Mouse (Mus musculus) limb, embryonic 13.5 days (tissue): ENCODE data around the gene P2ry2. TPM values are rescaled to one million over a fixed set of nuclear protein-coding genes. Genes with fewer than 3 reads are reported as not detected.
A peak's percentile ranks its signal among the peaks of the same experiment; 100 is the strongest.

ENCODE experiments used
- ATAC-seq: fragments of 200-750 bp; cut with Nextera tagmentation; 2 replicates; pipeline ENCODE4 v1.8.0; 2017; ENCODE audit warnings: low read depth, moderate number of reproducible peaks, moderate TSS enrichment; ENCODE audit not compliant: low FRiP score
- H3K27ac ChIP-seq: fragments of 300-500 bp; sonication (generic); 2 replicates; pipeline ENCODE4 v1.5.1; 2015; ENCODE audit warnings: inconsistent platforms, mild to moderate bottlenecking, moderate library complexity
- H3K27me3 ChIP-seq: fragments of 300-500 bp; sonication (generic); 2 replicates; pipeline ENCODE4 v1.6.1; 2015; ENCODE audit warnings: mild to moderate bottlenecking, inconsistent platforms
- H3K36me3 ChIP-seq: fragments of 300-500 bp; sonication (generic); 2 replicates; pipeline ENCODE4 v1.6.1; 2015; ENCODE audit warnings: inconsistent platforms, mild to moderate bottlenecking, moderate library complexity
- H3K4me1 ChIP-seq: fragments of 300-500 bp; sonication (generic); 2 replicates; pipeline ENCODE4 v1.6.1; 2015; ENCODE audit warnings: inconsistent platforms
- H3K4me2 ChIP-seq: fragments of 300-500 bp; sonication (generic); replicated peaks from 2 replicates; pipeline ENCODE4 v1.6.1; 2015; ENCODE audit warnings: inconsistent platforms, mild to moderate bottlenecking, moderate library complexity
- H3K4me3 ChIP-seq: fragments of 300-500 bp; sonication (generic); 2 replicates; pipeline ENCODE4 v1.5.1; 2015; ENCODE audit warnings: moderate library complexity, mild to moderate bottlenecking, inconsistent platforms
- H3K9ac ChIP-seq: fragments of 300-500 bp; sonication (generic); 2 replicates; pipeline ENCODE4 v1.6.1; 2015; ENCODE audit warnings: mild to moderate bottlenecking, inconsistent platforms
- H3K9me3 ChIP-seq: fragments of 300-500 bp; sonication (generic); 2 replicates; pipeline ENCODE4 v1.6.1; 2016; ENCODE audit warnings: inconsistent platforms
- WGBS: fragments of 180-500 bp; shearing (Covaris S2); methylation state at CpG from one replicate; pipeline ENCODE4 v1.1.7; 2015; 5-methylcytosine and 5-hydroxymethylcytosine counted together
- polyA plus RNA-seq: library from polyadenylated mRNA; unstranded; fragments of >200 nt; fragmentation: Nextera tagmentation; extraction: Ambion mirVana; gene quantifications from 2 replicates; pipeline ENCODE4 v1.2.1, GENCODE M21; 2015

P2ry2 gene
- polyA plus RNA-seq: 1.3 and 1.4 TPM in 2 replicates

DNA sequence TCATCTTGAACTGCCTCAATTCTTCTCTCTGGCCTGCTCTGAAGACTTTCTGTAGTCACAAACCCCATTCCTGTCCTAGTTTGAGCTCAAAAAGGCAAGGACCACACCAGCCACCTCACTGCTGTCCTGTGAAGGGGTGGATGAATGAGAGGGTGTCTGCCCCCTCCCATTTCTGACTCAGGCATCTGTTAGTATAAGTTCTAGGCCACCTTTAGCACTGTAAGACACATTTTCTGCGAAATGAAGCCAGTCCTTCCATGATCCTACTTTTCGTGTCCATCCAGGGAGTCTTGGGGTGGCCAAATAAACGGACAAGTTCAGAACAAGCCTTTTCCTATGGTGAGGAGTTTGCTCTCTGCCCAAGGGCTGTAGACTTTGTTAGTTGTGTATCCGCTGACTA, at the start of gene P2ry2:
P2ry2 (minus strand) TSS at position 326 of the 400 bp plus-strand sequence.
- H3K4me1 ChIP-seq: peaks cover 28% of the 10 kb centered on the region
- H3K4me3 ChIP-seq: peak within 1 kb of the TSS; percentile 58
- H3K27ac ChIP-seq: no peak within 1 kb of the TSS
- no peaks in the 10 kb centered on the region for H3K36me3 ChIP-seq
- WGBS: 70% methylated on average over 4 of the region's 4 CpGs
- peak within 1 kb of the TSS; percentile 65 for H3K9ac ChIP-seq
- no peak for ATAC-seq
- peaks cover 65% of the 10 kb centered on the region for H3K27me3 ChIP-seq
- peak within 1 kb of the TSS; percentile 98 for H3K4me2 ChIP-seq
- no peaks in the 10 kb centered on the region for H3K9me3 ChIP-seq

DNA sequence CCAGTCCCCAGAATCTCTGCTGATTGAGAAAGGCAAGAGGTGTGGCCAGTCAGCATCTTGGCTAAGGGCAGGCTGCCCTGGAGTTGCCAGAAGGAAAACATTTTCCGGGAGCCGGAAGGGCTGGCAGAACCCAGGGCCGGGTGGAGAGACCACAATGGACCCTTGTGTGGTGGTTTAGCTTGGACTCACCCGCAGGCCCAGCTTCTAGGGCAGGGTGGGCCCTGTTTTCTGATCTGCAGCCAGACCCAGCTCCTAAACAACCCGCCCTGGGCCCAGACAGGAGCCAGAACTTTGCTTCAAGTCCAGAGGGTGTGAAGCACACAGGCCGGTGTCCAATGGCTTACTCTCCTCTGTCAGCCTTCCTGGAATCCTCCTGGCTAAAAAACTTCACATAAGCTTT, 49.6 kb upstream of the P2ry2 start:
- ATAC-seq: peak; percentile 28; the same call in 1 of the 2 replicates
- H3K27ac ChIP-seq: peak overlapping the region; percentile 61; the same call in 1 of the 2 replicates
- peaks cover 8% of the 10 kb centered on the region; the same call in 1 of the 2 replicates for H3K4me1 ChIP-seq
- H3K9ac ChIP-seq: no peak overlapping the region
- 77% methylated on average over 6 of the region's 6 CpGs for WGBS
- no peak overlapping the region for H3K4me2 ChIP-seq
- H3K9me3 ChIP-seq: no peaks in the 10 kb centered on the region
- no peak overlapping the region for H3K4me3 ChIP-seq
- no peaks in the 10 kb centered on the region for H3K36me3 ChIP-seq
- no peaks in the 10 kb centered on the region for H3K27me3 ChIP-seq

DNA sequence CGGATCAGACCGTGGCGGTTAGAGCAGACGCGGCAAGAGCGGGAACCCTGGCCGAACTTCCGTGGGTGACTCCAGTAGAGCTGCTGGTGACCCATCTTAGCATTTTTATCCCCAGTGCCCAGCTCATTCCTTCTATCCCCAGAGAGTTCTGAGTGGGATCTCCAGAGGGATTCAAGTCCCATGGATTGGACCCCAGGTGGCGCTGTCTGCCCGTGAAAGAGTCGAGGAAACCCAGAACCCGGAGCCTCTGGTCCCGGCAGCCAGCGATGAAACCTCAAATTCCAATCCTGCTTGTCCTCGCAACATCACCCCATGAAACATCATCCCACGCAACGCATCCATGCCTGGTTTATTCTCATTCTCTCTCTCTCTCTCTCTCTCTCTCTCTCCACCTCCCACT, 48.7 kb upstream of the P2ry2 start:
- H3K36me3 ChIP-seq: no peaks in the 10 kb centered on the region
- peaks cover 8% of the 10 kb centered on the region; the same call in 1 of the 2 replicates for H3K4me1 ChIP-seq
- H3K27me3 ChIP-seq: no peaks in the 10 kb centered on the region
- no peak overlapping the region for H3K9ac ChIP-seq
- ATAC-seq: no peak
- peak overlapping the region; percentile 42 for H3K4me2 ChIP-seq
- WGBS: 9% methylated on average over 17 of the region's 17 CpGs
- no peak overlapping the region for H3K27ac ChIP-seq
- no peak overlapping the region for H3K4me3 ChIP-seq
- H3K9me3 ChIP-seq: no peaks in the 10 kb centered on the region

DNA sequence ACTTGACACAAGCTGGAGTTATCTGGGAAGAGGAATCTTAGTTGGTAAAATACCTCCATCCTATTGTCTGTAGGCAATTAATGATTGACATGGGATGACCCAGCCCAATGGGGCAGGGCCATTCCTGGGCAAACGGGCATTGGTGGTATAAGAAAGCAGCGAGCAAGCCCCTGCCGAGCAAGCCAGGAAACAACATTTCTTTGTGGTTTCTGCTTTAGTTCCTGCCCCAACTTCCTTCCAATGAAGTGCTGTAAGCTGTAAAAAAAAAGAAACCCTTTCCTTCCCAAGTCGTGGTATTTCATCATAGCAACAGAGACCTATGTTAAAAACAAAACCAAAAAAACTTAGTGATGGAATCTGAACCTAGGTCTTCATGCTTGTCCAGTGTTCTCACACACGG, 47.8 kb upstream of the P2ry2 start:
- H3K27me3 ChIP-seq: no peaks in the 10 kb centered on the region
- H3K9ac ChIP-seq: no peak overlapping the region
- H3K27ac ChIP-seq: no peak overlapping the region
- H3K9me3 ChIP-seq: no peaks in the 10 kb centered on the region
- no peak for ATAC-seq
- WGBS: 67% methylated on average over 5 of the region's 5 CpGs
- H3K4me2 ChIP-seq: no peak overlapping the region
- H3K36me3 ChIP-seq: no peaks in the 10 kb centered on the region
- H3K4me1 ChIP-seq: peaks cover 8% of the 10 kb centered on the region; the same call in 1 of the 2 replicates
- no peak overlapping the region for H3K4me3 ChIP-seq

DNA sequence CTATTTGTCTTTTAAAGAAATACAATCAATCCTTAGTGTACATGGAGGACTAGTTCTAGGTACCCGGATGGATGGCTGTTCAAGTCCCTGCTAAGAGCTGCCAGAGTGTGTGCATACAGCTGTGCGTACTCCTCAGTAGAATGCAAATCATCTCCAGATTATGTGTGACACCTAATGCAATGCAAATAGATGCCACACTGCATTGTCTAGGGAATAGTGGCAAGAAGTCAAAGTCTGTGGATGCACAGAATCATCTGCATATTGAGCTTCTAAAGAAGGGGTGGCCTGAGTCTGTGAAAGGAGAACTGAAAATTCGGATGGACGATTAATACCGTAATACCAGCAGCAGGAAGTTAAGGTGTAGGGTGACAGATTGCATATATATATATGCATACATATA, 46.5 kb upstream of the P2ry2 start:
- no peak overlapping the region for H3K27ac ChIP-seq
- no peak overlapping the region for H3K9ac ChIP-seq
- WGBS: 87% methylated on average over 5 of the region's 5 CpGs
- H3K9me3 ChIP-seq: no peaks in the 10 kb centered on the region
- no peaks in the 10 kb centered on the region for H3K27me3 ChIP-seq
- no peak for ATAC-seq
- H3K4me2 ChIP-seq: no peak overlapping the region
- peaks cover 8% of the 10 kb centered on the region; the same call in 1 of the 2 replicates for H3K4me1 ChIP-seq
- no peaks in the 10 kb centered on the region for H3K36me3 ChIP-seq
- no peak overlapping the region for H3K4me3 ChIP-seq

DNA sequence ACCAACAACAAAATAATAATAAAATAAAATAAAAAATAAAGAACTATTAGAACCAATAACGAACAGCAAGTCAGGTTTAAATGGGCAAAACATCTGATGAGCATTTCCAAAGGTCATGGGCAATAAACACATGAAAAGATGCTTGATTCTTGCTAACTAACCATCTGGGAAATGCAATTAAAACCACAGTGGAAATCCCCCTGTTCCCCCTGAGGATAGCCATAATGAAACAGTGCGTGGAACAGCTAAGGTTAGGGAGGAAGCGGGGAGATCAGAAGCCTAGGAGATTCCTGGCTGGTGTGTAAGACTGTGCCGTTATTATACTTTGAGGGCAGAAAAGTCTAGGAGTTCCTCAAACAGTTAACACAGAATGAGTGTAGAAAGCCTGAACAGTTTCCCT, 44.6 kb upstream of the P2ry2 start:
- Histone ChIP-seq H3K4me2 (no peak overlapping the region), H3K9me3 (no peaks in the 10 kb centered on the region), H3K27ac (no peak overlapping the region), H3K27me3 (no peaks in the 10 kb centered on the region), H3K36me3 (no peaks in the 10 kb centered on the region), H3K9ac (no peak overlapping the region), H3K4me3 (no peak overlapping the region), H3K4me1 (peaks cover 8% of the 10 kb centered on the region; the same call in 1 of the 2 replicates)
- no peak for ATAC-seq
- WGBS: 22% methylated on average over 4 of the region's 4 CpGs

DNA sequence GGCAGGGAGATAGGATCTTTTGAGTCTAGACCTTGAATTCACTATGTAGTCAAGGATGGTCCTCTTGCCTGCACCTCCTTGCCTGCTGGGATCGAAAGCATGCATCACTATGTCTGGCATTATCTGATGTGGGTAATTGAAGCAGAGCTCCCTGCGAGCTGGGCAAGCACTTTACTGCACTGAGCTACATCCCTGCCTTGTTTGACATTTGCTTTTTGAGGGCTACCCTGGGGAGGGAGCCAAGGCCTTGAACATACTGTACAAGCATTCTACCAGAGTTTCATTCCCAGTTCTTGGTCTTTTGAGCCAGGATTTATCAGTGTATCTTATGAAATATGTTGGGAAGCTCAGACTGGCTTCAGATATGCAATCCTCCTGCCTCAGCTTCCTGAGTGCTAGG, 40.5 kb upstream of the P2ry2 start:
- no peaks in the 10 kb centered on the region for H3K9me3 ChIP-seq
- no peak overlapping the region for H3K4me3 ChIP-seq
- H3K4me2 ChIP-seq: no peak overlapping the region
- H3K9ac ChIP-seq: no peak overlapping the region
- WGBS: 57% methylated on average over 2 of the region's 2 CpGs
- peaks cover 6% of the 10 kb centered on the region; the same call in 1 of the 2 replicates for H3K4me1 ChIP-seq
- H3K27ac ChIP-seq: no peak overlapping the region
- no peaks in the 10 kb centered on the region for H3K36me3 ChIP-seq
- no peak for ATAC-seq
- H3K27me3 ChIP-seq: no peaks in the 10 kb centered on the region

DNA sequence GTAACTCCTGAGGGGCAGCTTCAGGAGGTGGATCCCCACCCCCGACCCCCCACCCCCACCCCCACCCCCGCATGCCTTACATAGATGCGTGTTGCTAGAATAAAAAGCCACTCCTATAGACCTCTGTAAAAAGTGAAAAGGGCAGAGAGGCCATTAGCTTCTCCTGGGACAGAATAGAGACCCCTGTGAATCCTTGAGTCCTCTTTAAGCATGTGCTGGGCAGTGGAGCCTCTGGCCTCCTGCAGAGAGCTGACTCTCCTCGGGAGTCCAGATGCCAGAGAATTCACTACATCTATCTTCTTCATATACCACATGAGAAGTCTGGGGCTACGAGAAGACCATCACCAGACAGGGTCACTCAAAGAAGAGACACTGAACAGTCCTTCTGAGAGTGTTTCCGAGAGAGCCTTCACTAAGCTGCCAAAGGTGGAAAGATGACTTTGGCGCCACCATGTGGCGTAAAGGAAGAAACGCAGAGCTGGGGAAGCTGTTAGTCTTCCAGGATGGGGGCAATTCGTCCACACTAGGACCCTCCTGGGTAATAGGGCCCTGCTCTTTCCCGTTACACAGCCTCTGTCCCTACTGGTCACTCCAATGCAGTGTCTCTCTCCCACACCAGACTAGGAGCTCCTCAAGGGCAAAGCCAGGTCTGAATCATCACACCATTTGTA, 39.0 kb upstream of the P2ry2 start:
- no peak overlapping the region for H3K9ac ChIP-seq

DNA sequence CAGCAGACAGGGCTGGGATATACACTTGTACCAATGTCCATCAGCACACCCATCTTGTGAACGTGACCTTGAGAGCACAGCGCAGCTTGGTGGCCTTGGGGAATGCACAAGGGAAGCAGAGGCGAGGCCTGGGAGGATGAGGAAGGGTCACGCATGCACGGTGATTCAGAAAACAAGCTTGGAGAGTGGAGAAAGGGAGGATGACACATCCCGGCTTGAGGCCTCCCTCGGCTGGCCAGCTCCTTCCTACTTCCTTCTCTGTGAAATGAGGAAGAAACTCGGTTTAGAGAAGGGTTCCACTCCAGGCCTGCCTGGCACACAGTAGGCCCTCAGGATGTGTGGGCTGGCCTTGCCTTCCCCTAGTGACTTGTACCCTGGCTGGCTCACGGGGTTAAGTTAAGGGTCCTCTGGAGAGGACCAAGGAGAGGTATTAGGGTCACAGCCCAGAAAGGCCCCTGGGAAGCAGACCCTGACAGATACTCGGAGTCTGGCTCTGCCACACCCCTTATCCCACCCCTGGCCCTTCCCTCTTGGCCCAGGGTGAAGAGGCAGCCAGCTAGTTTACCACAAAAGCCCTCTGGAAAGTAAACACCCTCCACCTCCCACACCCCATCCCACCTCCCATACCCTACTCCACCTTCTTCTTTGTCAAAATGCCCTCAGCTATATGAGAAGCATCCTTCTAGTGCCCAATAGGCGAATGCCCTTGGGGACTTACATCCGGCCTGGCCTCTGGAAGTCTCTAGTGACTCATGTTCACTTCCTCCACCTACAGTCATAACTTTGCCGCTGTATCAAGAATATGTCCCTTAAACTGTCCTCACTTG, 38.3 kb upstream of the P2ry2 start:
- Histone ChIP-seq H3K27ac (no peak overlapping the region), H3K4me1 (0 out of 2 replicates have a peak, but pooled peaks cover 6% of the 10 kb centered on the region), H3K4me2 (no peak overlapping the region), H3K9ac (no peak overlapping the region), H3K36me3 (no peaks in the 10 kb centered on the region), H3K27me3 (no peaks in the 10 kb centered on the region), H3K4me3 (no peak overlapping the region), H3K9me3 (no peaks in the 10 kb centered on the region)
- no peak for ATAC-seq
- 71% methylated on average over 13 of the region's 13 CpGs for WGBS

More for the DNA sequence above, 39.0 kb upstream of the P2ry2 start:
- no peaks in the 10 kb centered on the region for H3K27me3 ChIP-seq
- H3K4me2 ChIP-seq: no peak overlapping the region
- H3K4me1 ChIP-seq: 0 out of 2 replicates have a peak, but pooled peaks cover 6% of the 10 kb centered on the region
- WGBS: 21% methylated on average over 11 of the region's 11 CpGs
- no peak overlapping the region for H3K4me3 ChIP-seq
- peak; percentile 32; the same call in 1 of the 2 replicates for ATAC-seq
- H3K9me3 ChIP-seq: no peaks in the 10 kb centered on the region
- H3K36me3 ChIP-seq: no peaks in the 10 kb centered on the region
- H3K27ac ChIP-seq: no peak overlapping the region

DNA sequence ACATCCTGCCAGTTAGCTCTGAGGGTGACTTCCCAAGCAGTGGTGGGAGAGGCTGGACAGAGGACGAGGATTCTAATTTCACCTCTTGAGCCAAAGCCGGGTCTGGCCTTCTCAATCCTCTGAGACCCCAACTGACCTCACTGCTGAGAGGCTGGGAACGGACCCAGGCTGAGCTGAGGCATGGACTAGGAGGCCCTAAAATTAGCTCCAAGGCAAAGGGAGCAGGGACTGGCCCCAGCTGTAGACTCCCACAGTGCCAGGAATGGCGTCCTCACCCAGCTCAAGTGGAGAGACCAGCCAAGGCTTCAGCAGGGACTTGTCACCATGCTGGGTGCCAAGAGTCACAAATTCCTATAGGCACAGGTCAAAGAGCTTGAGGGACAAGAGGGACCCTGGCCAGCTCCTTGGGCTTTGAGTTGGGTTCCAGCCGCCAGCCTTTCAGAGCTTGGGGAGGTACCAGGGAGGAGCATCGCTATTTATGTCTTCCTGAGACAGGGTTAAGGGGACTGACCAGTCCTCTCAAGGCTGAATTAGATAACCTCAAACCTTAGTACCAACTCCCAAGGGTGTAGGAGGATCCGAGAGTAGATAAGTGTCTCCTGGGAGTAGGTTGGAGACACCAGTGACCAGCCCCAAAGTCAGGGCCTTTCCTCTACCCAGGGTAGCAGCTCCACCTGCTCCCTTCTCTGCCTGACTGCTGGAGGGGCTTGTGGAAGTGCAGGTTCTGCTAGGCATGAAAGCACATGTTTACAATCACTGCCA, 36.8 kb upstream of the P2ry2 start:
- Histone ChIP-seq H3K27me3 (no peaks in the 10 kb centered on the region), H3K9ac (no peak overlapping the region), H3K9me3 (no peaks in the 10 kb centered on the region), H3K4me2 (no peak overlapping the region), H3K36me3 (no peaks in the 10 kb centered on the region), H3K27ac (no peak overlapping the region), H3K4me3 (no peak overlapping the region), H3K4me1 (0 out of 2 replicates have a peak, but pooled peaks cover 6% of the 10 kb centered on the region)
- 80% methylated on average over 7 of the region's 7 CpGs for WGBS
- ATAC-seq: no peak

DNA sequence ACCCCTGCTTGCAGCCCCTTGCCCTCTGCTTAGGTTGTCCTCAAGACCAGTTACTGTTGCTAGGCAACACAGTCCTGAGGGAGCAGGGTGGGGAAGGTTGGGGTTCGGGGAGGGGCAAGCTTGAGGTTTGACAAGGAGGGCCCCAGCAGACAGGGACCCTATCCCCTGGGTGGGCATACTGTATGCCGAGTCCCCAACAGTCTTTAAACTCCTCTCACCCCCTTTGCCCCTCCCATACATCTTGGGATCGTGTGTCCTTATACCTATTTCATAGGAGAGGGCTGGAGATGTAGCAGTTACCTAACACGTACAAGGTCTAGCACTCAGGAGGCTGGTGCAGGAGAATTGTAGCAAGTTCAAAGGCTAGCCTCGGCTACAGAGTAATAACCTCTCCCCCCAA, 35.6 kb upstream of the P2ry2 start:
- 0 out of 2 replicates have a peak, but pooled peaks cover 6% of the 10 kb centered on the region for H3K4me1 ChIP-seq
- ATAC-seq: no peak
- 65% methylated on average over 5 of the region's 5 CpGs for WGBS
- no peaks in the 10 kb centered on the region for H3K27me3 ChIP-seq
- no peak overlapping the region for H3K9ac ChIP-seq
- no peak overlapping the region for H3K4me3 ChIP-seq
- no peaks in the 10 kb centered on the region for H3K9me3 ChIP-seq
- H3K27ac ChIP-seq: no peak overlapping the region
- no peak overlapping the region for H3K4me2 ChIP-seq
- no peaks in the 10 kb centered on the region for H3K36me3 ChIP-seq
